Mouse (Mus musculus) liver, adult 2 months (tissue): ENCODE measurements around the gene Cxcl1.

Experiments
- CTCF ChIP-seq: fragments of 200-500 bp; IDR thresholded peaks from 2 replicates; pipeline ENCODE4 v1.5.1; 2011; ENCODE audit warnings: low read depth, low read length, control low read depth
- POLR2A ChIP-seq: fragments of 200-500 bp; IDR thresholded peaks from 2 replicates; pipeline ENCODE4 v1.6.1; 2011; ENCODE audit warnings: low read length, control low read depth; ENCODE audit not compliant: insufficient read depth; ENCODE audit errors: extremely low read depth

DNA sequence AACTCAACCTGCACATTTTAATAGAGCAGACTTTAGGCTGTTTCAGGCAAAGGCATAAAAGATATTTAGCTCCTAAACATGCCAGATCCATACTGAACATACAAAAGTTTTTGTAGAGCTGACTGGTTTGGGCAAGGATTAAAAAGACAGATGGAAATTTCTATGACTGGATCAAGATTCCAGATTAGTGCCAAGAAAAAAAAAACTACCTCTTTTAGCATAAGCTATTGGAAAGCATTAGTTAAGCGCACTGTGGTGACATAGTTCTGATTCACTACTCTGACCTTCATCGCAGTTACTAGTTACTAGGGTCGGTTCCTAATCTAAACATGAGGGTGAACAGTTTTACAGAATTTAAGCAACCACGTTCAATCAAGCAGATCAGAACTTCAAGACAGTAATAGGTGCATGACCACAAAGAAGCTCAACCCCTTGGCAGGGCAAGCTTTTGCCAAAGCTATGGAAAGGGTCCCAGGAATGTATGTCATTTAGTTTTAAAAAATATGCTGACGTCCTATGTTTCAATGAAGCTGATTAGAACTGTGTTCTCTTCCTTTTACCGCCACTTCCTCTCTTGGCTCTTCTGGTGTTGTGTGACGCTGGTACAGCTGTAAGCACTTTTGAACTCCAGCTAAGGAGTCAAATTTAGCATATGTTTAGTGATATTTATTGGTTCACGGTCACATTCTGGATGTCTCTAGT lies 14.4 kb upstream of the Cxcl1 start:
- TF ChIP-seq POLR2A (no peak), CTCF (no peak)
